ENCODE assay signal across 8 mouse cellular contexts in the genomic region with DNA sequence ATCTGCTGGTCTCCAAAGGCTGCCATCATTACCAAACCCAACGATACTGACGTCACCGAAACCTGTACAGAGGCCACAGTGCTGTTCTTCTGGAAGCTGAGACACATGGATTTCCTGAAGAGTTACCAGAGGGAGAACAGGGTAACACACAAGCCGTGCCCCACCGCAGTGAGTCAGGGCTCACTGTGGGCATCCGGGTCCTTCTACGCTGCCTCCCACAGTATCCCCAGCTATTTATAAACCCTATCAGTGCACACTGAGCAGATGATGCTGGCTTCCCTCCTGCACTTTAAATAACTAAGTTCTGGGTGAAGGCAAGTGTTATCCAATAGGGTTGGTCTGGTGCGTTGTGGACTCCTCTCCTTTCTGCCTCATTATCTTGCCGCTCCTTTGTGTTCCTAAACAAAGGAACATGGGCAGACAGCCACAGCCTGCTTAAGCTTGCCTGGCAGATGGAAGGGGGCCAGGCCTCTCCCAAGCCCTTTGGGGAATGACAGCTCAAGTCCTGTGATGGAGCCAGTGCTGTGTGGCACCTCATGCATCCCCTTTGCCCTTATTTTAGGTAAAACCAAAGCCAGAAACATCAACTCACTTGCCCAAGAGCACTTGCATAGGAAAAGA.
DNase-seq lines count a peak whose midpoint lies in the region; ATAC-seq lines count a peak whose summit lies in the region.

No protein-coding gene starts in this region.

- DNase-seq in hindbrain, embryonic 10.5 days (ENCODE audit: low spot score): peak; percentile 47
- DNase-seq in gastrocnemius, adult 8-10 months (ENCODE audit: low spot score in 2 of 2): peak; percentile 37 to 56
- DNase-seq in hindbrain, embryonic 14.5 days (ENCODE audit: low spot score): peak; percentile 56
- peak; percentile 67 for DNase-seq in lung, postnatal 10 days
- DNase-seq in right cerebral cortex, adult 18-20 months: peak; percentile 62
- no peak for DNase-seq in thymus, postnatal 36 days
- DNase-seq in liver, embryonic 11.5 days (ENCODE audit: low spot score): no peak

- H3K9me3 ChIP-seq in hindbrain, embryonic 10.5 days: no peaks in the 10 kb centered on the region
- H3K9me3 ChIP-seq in hindbrain, embryonic 13.5 days: no peaks in the 10 kb centered on the region
- no peaks in the 10 kb centered on the region for H3K9me3 ChIP-seq in hindbrain, embryonic 14.5 days (ENCODE audit: control insufficient read depth, low read length)
- no peaks in the 10 kb centered on the region for H3K9me3 ChIP-seq in liver, embryonic 11.5 days (ENCODE audit: control insufficient read depth, low read length)

- peaks cover 21% of the 10 kb centered on the region for H3K4me1 ChIP-seq in hindbrain, embryonic 10.5 days (replicated peaks)
- H3K4me1 ChIP-seq in hindbrain, embryonic 13.5 days (replicated peaks): peaks cover 9% of the 10 kb centered on the region; the same call in 1 of the 2 replicates
- no peaks in the 10 kb centered on the region for H3K4me1 ChIP-seq in hindbrain, embryonic 14.5 days (replicated peaks; ENCODE audit: control insufficient read depth, insufficient read depth, low read length)
- no peaks in the 10 kb centered on the region for H3K4me1 ChIP-seq in liver, embryonic 11.5 days (replicated peaks; ENCODE audit: control insufficient read depth, insufficient read depth, low read length)

- H3K27ac ChIP-seq in hindbrain, embryonic 10.5 days: peak overlapping the region; percentile 84
- H3K27ac ChIP-seq in hindbrain, embryonic 13.5 days: no peak overlapping the region
- H3K27ac ChIP-seq in hindbrain, embryonic 14.5 days: no peak overlapping the region
- H3K27ac ChIP-seq in liver, embryonic 11.5 days (ENCODE audit: low read depth, low read length): no peak overlapping the region

- ATAC-seq in hindbrain, embryonic 13.5 days (ENCODE audit: low FRiP score): no peak
- ATAC-seq in hindbrain, embryonic 14.5 days (ENCODE audit: low FRiP score): peak; percentile 62; the same call in 1 of the 2 replicates
- ATAC-seq in liver, embryonic 11.5 days (replicated peaks; ENCODE audit: low FRiP score): no peak

- no peaks in the 10 kb centered on the region for H3K36me3 ChIP-seq in hindbrain, embryonic 10.5 days
- no peaks in the 10 kb centered on the region for H3K36me3 ChIP-seq in hindbrain, embryonic 13.5 days
- no peaks in the 10 kb centered on the region for H3K36me3 ChIP-seq in hindbrain, embryonic 14.5 days (replicated peaks; ENCODE audit: control insufficient read depth, insufficient read depth)
- no peaks in the 10 kb centered on the region for H3K36me3 ChIP-seq in liver, embryonic 11.5 days (ENCODE audit: control insufficient read depth, insufficient read depth, low read length)

- no peaks in the 10 kb centered on the region for H3K27me3 ChIP-seq in hindbrain, embryonic 10.5 days (ENCODE audit: insufficient read depth, poor library complexity, severe bottlenecking)
- no peaks in the 10 kb centered on the region for H3K27me3 ChIP-seq in hindbrain, embryonic 13.5 days
- H3K27me3 ChIP-seq in hindbrain, embryonic 14.5 days (ENCODE audit: control insufficient read depth, insufficient read depth, low read length): no peaks in the 10 kb centered on the region
- H3K27me3 ChIP-seq in liver, embryonic 11.5 days (replicated peaks; ENCODE audit: control insufficient read depth, insufficient read depth, low read length): no peaks in the 10 kb centered on the region

- H3K4me2 ChIP-seq in hindbrain, embryonic 13.5 days: no peak overlapping the region
- H3K4me2 ChIP-seq in hindbrain, embryonic 14.5 days (replicated peaks): no peak overlapping the region
- H3K4me2 ChIP-seq in liver, embryonic 11.5 days: no peak overlapping the region

- no peak overlapping the region for H3K9ac ChIP-seq in hindbrain, embryonic 13.5 days
- H3K9ac ChIP-seq in hindbrain, embryonic 14.5 days: no peak overlapping the region
- H3K9ac ChIP-seq in liver, embryonic 11.5 days (ENCODE audit: low read depth, low read length): no peak overlapping the region

- no peak overlapping the region for H3K4me3 ChIP-seq in hindbrain, embryonic 10.5 days
- no peak overlapping the region for H3K4me3 ChIP-seq in hindbrain, embryonic 13.5 days
- no peak overlapping the region for H3K4me3 ChIP-seq in hindbrain, embryonic 14.5 days (replicated peaks; ENCODE audit: low read length)
- no peak overlapping the region for H3K4me3 ChIP-seq in liver, embryonic 11.5 days (ENCODE audit: low read depth, low read length)

- WGBS in hindbrain, embryonic 10.5 days: 74% methylated on average over 9 of the region's 9 CpGs
- WGBS in hindbrain, embryonic 13.5 days: 66% methylated on average over 9 of the region's 9 CpGs
- WGBS in hindbrain, embryonic 14.5 days: 54% methylated on average over 9 of the region's 9 CpGs
- 83% methylated on average over 9 of the region's 9 CpGs for WGBS in liver, embryonic 11.5 days

Comparison
In these comparisons a context has a peak if more than half of its experiments do, and no peak if none do; other contexts are left out.
1. DNase-seq: peak in hindbrain, embryonic 10.5 days (single experiment), gastrocnemius, adult 8-10 months (2 of 2), hindbrain, embryonic 14.5 days (single experiment), lung, postnatal 10 days (single experiment) and right cerebral cortex, adult 18-20 months (single experiment); none in thymus, postnatal 36 days (0 of 2) and liver, embryonic 11.5 days (single experiment).